Mouse (Mus musculus) liver, embryonic 14.5 days (tissue): Measurements from ENCODE around the gene St6galnac3. TPM values are rescaled to one million over a fixed set of nuclear protein-coding genes. Genes with fewer than 3 reads are reported as not detected.

Experiments used
- ATAC-seq: fragments of 200-750 bp; cut with Nextera tagmentation; 2 replicates; pipeline ENCODE4 v1.8.0; 2017; ENCODE audit warnings: moderate number of reproducible peaks, mild to moderate bottlenecking, moderate library complexity; ENCODE audit not compliant: insufficient read depth
- DNase-seq, 3 experiments: peaks; one replicate each; pipeline ENCODE4 v3.0.0-alpha.2; 2012 to 2013; ENCODE audit warnings: low read depth in 3 of 3, low spot score in 3 of 3
- H3K27ac ChIP-seq: fragments of 300-500 bp; sonication (generic); 2 replicates; pipeline ENCODE4 v1.5.1; 2014; ENCODE audit warnings: moderate library complexity, mild to moderate bottlenecking, control low read depth, inconsistent platforms
- H3K27me3 ChIP-seq: fragments of 300-500 bp; sonication (generic); 2 replicates; pipeline ENCODE4 v1.6.1; 2014; ENCODE audit warnings: mild to moderate bottlenecking, low read length, moderate library complexity; ENCODE audit not compliant: control insufficient read depth, insufficient read depth
- H3K36me3 ChIP-seq: fragments of 300-500 bp; sonication (generic); replicated peaks from 2 replicates; pipeline ENCODE4 v1.6.1; 2014; ENCODE audit warnings: low read depth; ENCODE audit not compliant: control insufficient read depth, insufficient read depth
- H3K4me1 ChIP-seq, 2 experiments: fragments of 200-500 bp in 1 of 2; fragments of 300-500 bp in 1 of 2; sonication (generic) in 1 of 2; replicated peaks; 2 replicates each; pipeline ENCODE4 v1.6.1; 2012 to 2014; ENCODE audit warnings: antibody characterized with exemption in 1 of 2, inconsistent platforms in 1 of 2, low read length in 1 of 2; ENCODE audit not compliant: control insufficient read depth in 2 of 2, insufficient read depth in 2 of 2
- H3K4me2 ChIP-seq: fragments of 300-500 bp; sonication (generic); 2 replicates; pipeline ENCODE4 v1.6.1; 2014; ENCODE audit warnings: low read depth, mild to moderate bottlenecking, control low read depth, moderate library complexity
- H3K4me3 ChIP-seq, 2 experiments: fragments of 200-500 bp in 1 of 2; fragments of 300-500 bp in 1 of 2; sonication (generic) in 1 of 2; 2 replicates each; pipeline ENCODE4 v1.5.1; 2012 to 2014; ENCODE audit warnings: low read depth in 2 of 2, low read length in 2 of 2, mild to moderate bottlenecking in 2 of 2, control low read depth in 1 of 2, inconsistent platforms in 1 of 2, moderate library complexity in 1 of 2; ENCODE audit not compliant: insufficient read depth in 1 of 2
- H3K9ac ChIP-seq: fragments of 300-500 bp; sonication (generic); replicated peaks from 2 replicates; pipeline ENCODE4 v1.6.1; 2014; ENCODE audit warnings: mild to moderate bottlenecking, control low read depth, moderate library complexity
- H3K9me3 ChIP-seq: fragments of 300-500 bp; sonication (generic); 2 replicates; pipeline ENCODE4 v1.6.1; 2016; ENCODE audit warnings: low read length, mixed read lengths; ENCODE audit not compliant: control insufficient read depth
- CTCF ChIP-seq: IDR thresholded peaks from 2 replicates; pipeline ENCODE4 v1.5.1; 2016; ENCODE audit warnings: antibody characterized with exemption, low read depth, control low read depth
- EP300 ChIP-seq: IDR thresholded peaks from 2 replicates; pipeline ENCODE4 v1.6.1; 2016; ENCODE audit warnings: antibody characterized with exemption, low read depth
- WGBS: fragments of 180-500 bp; shearing (Covaris S2); extraction: QIAGEN DNeasy Blood & Tissue Kit; methylation state at CpG from one replicate; pipeline ENCODE4 v1.1.7; 2014; ENCODE audit not compliant: insufficient replicate concordance; 5-methylcytosine and 5-hydroxymethylcytosine counted together
- polyA plus RNA-seq, 2 experiments: library from polyadenylated mRNA; depleted of rRNA in 1 of 2; stranded (reverse) in 1 of 2; unstranded in 1 of 2; fragments of >200 nt; fragmentation: Nextera tagmentation in 1 of 2; extraction: Ambion mirVana in 1 of 2; gene quantifications; 2 replicates each; pipeline versions ENCODE4 v1.2.1 to v1.2.3; 2012 to 2014

Gene St6galnac3
- polyA plus RNA-seq, 2 experiments = 2.9 to 5.7 TPM

DNA sequence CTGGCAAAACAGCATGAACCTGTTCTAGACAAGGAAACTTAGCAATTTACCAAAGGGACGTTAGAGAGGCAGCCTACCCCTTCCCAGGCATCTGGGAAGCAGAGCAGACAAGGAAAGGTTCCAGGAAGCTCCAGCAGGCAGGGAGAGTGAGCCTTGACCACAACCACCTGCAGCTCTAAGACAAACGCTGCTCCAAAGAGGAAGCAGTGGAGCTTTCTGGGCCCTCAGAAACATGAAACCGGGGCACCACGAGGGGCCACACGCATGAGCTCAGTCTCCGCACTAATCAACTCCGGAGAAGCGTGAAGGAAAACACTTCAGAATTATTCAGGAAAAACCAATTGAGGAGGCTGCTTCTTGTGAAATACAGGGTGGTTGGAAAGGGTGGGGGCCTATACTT lies 108.1 kb downstream of the St6galnac3 start:
- no peak overlapping the region for H3K9ac ChIP-seq
- TF ChIP-seq CTCF (no peak), EP300 (no peak)
- H3K9me3 ChIP-seq = no peaks in the 10 kb centered on the region
- no peaks in the 10 kb centered on the region for H3K27me3 ChIP-seq
- no peak overlapping the region for H3K4me3 ChIP-seq
- 25% methylated on average over 8 of the region's 8 CpGs for WGBS
- ATAC-seq (no peak), DNase-seq (no peak)
- H3K4me2 ChIP-seq = no peak overlapping the region
- no peaks in the 10 kb centered on the region for H3K36me3 ChIP-seq
- no peak overlapping the region for H3K27ac ChIP-seq
- H3K4me1 ChIP-seq = peaks cover 0 to 8% of the 10 kb centered on the region in 2 experiments; a peak in 2 of 4 replicates

DNA sequence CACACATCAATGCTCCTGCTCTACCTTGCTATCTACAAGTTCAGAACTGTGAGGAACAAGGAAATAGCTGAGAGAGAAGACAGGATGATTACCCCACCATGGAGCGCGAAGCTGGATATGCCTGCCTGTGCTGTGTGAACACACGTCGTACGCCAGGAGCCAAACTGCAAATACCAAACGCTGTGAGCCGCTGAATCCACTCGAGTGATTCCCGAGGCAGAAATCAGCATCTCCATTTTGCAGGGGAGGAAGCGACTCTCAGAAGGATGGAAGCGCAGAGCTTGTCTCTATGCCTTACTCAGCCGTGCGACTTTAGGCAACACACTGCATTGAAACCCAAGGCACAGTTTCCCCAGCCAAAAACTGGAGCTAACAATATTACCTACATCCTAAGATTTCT lies 114.7 kb downstream of the St6galnac3 start:
- no peak overlapping the region for H3K9ac ChIP-seq
- no peak for ATAC-seq
- H3K36me3 ChIP-seq = no peaks in the 10 kb centered on the region
- TF ChIP-seq EP300 (no peak), CTCF (no peak)
- H3K4me3 ChIP-seq = no peak overlapping the region
- no peaks in the 10 kb centered on the region for H3K4me1 ChIP-seq
- no peak for DNase-seq
- H3K27me3 ChIP-seq = no peaks in the 10 kb centered on the region
- no peak overlapping the region for H3K4me2 ChIP-seq
- H3K9me3 ChIP-seq = no peaks in the 10 kb centered on the region
- no peak overlapping the region for H3K27ac ChIP-seq
- 81% methylated on average over 13 of the region's 13 CpGs for WGBS

DNA sequence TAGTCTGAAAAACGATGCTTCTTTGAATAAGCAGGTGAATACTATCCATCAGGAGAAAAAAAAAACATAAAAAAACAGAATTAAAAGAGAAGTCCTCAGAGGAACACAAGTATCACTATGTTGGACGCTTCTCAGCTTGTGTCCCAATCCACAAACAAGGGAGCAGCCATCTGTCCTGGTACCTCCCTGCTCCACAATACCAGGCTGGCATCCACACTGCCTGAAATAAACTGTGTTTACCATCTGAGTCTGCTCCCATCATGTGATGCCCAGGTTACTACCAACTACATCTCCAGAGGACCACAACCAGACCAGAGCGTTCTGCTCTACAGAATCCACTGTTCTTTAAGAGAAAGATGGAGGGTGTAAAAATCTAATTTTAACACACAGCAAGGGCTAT lies 118.6 kb downstream of the St6galnac3 start:
- H3K4me2 ChIP-seq = no peak overlapping the region
- DNase-seq = no peak
- H3K36me3 ChIP-seq = no peaks in the 10 kb centered on the region
- no peaks in the 10 kb centered on the region for H3K9me3 ChIP-seq
- TF ChIP-seq EP300 (no peak), CTCF (no peak)
- H3K27me3 ChIP-seq = no peaks in the 10 kb centered on the region
- WGBS = 81% methylated on average over 3 of the region's 3 CpGs
- no peak overlapping the region for H3K9ac ChIP-seq
- no peaks in the 10 kb centered on the region for H3K4me1 ChIP-seq
- no peak overlapping the region for H3K4me3 ChIP-seq
- no peak for ATAC-seq
- H3K27ac ChIP-seq = no peak overlapping the region

DNA sequence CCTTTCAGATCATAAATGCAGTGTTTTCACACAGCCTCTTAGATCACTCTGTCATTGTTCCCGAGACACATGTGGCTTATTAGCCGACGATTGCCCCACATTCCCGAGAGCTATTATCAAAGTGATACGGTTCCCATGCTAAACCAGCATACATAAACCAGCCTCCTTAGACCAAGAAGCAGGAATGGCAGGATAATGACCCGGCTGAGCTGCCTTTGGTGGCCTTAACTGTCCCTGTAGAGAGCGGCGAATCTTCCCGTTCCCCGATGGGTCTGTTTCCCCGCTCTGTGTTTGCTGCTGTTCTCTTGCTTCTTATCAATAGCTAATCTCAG lies 119.2 kb downstream of the St6galnac3 start:
- H3K9me3 ChIP-seq = no peaks in the 10 kb centered on the region
- no peaks in the 10 kb centered on the region for H3K36me3 ChIP-seq
- no peak for TF ChIP-seq CTCF
- TF ChIP-seq EP300 = no peak
- 89% methylated on average over 11 of the region's 11 CpGs for WGBS
- no peaks in the 10 kb centered on the region for H3K4me1 ChIP-seq
- H3K27me3 ChIP-seq = no peaks in the 10 kb centered on the region
- no peak for DNase-seq
- H3K4me3 ChIP-seq = no peak overlapping the region
- no peak overlapping the region for H3K27ac ChIP-seq
- H3K9ac ChIP-seq = no peak overlapping the region
- no peak for ATAC-seq
- H3K4me2 ChIP-seq = no peak overlapping the region

DNA sequence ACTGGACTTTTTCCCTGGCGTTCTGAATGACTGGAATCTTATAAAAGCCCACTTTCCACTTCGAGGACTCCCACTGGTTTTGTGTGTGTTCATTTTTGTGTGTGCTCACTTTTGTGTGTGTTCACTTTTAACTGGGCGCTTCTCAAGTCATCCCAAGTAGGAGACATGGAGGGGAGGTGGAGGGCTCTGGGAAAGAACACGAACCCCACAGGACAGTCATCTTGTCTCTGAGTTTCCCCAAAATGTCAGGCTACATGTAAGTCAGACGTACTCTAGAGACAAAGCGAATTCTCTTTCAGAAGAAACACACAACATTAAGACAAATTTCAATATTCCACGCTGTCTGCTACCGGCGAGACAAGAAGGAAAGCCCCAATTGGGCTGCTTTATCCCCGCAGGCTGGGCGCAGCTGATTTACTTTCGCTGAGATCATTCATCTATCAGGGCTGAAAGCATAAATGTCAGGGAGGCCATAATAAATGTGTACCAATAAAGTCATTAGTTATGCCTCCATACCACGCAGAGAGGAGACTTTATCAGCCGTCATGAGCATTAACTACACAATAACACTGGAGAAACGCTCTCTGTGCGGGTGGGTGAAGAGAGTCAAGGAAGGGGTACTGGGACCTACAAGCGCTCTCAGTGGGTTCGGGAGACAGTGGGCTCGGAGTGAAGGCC lies 119.7 kb downstream of the St6galnac3 start:
- no peak overlapping the region for H3K4me3 ChIP-seq
- no peak for DNase-seq
- H3K4me1 ChIP-seq = no peaks in the 10 kb centered on the region
- H3K27ac ChIP-seq = no peak overlapping the region
- H3K9me3 ChIP-seq = no peaks in the 10 kb centered on the region
- H3K9ac ChIP-seq = no peak overlapping the region
- no peaks in the 10 kb centered on the region for H3K27me3 ChIP-seq
- H3K36me3 ChIP-seq = no peaks in the 10 kb centered on the region
- ATAC-seq = no peak
- 83% methylated on average over 19 of the region's 19 CpGs for WGBS
- H3K4me2 ChIP-seq = no peak overlapping the region
- TF ChIP-seq EP300 (no peak), CTCF (no peak)
